Mouse (Mus musculus): ENCODE measurements around the gene Ing5.

DNA sequence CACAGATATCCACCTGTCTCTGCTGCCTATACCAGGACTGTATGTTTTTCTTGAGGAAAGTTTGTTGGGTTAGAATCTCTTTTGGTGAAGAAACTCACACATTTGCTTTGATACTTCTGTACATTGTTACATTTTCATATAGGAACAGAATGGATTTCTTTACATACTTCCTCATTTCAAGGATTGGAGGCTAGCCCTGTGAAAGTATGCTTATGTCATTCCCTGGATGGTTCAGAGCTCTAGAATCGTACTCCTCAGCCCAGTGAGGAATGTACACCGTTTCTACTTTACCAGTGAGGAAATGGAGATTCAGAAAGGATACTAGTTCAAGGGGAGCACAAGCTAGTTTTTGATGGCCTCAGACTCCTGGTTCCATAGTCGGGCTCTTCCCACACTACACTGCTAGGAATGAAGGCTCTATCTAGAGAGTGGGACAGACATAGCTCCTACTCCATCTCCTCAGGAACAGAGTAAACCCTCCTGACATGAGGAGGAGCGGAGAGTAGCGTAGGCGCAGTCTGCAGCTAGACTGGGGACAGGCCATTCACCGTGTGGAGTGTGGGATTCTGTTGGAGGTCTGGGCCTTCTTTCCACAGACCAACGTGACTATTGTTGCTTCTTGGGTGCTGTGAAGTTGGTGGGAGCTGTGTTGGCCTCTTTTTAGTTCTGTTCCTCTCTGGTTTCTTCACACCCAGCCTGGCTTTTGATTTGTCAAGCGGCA, 38.7 kb upstream of the Ing5 start:
- TF ChIP-seq CTCF (IDR thresholded peaks at IDR 0.05; ENCODE audit: control insufficient read depth, insufficient read depth, insufficient read length) (no peak), MAX (IDR thresholded peaks at IDR 0.05) (no peak), USF1 (IDR thresholded peaks at IDR 0.05; ENCODE audit: low read depth) (no peak), MYOD1 (IDR thresholded peaks at IDR 0.05; ENCODE audit: control insufficient read depth, insufficient read length, low read depth) (no peak), CEBPB (IDR thresholded peaks at IDR 0.05; ENCODE audit: low read depth) (no peak), FOSL1 (IDR thresholded peaks at IDR 0.05; ENCODE audit: insufficient read depth, low read length, poor library complexity, severe bottlenecking) (no peak), MYOG (IDR thresholded peaks at IDR 0.05; ENCODE audit: control insufficient read depth, extremely low read depth, insufficient read length) (no peak)
